Mouse (Mus musculus) hindbrain, embryonic 11.5 days (tissue): ENCODE measurements at regions not wholly inside any gene's neighbourhood (a gene's known extent, or its start where the extent isn't known, plus 50 kb on each side); places are given as distances from the start of the nearest gene placed in this dataset.

Source experiments
- ATAC-seq: fragments of 200-750 bp; cut with Nextera tagmentation; 2 replicates; pipeline ENCODE4 v1.8.0; 2017; ENCODE audit warnings: mild to moderate bottlenecking, moderate TSS enrichment, moderate library complexity; ENCODE audit not compliant: low FRiP score
- DNase-seq: peaks from one replicate; pipeline ENCODE4 v3.0.0-alpha.2; 2015; ENCODE audit warnings: low spot score
- H3K27ac ChIP-seq: fragments of 300-500 bp; sonication (generic); 2 replicates; pipeline ENCODE4 v1.5.1; 2014; ENCODE audit warnings: mild to moderate bottlenecking, low read depth, low read length
- H3K27me3 ChIP-seq: fragments of 300-500 bp; sonication (generic); 2 replicates; pipeline ENCODE4 v1.6.1; 2014; ENCODE audit warnings: mild to moderate bottlenecking, low read length, moderate library complexity, mixed read lengths; ENCODE audit not compliant: control insufficient read depth, insufficient read depth
- H3K36me3 ChIP-seq: fragments of 300-500 bp; sonication (generic); 2 replicates; pipeline ENCODE4 v1.6.1; 2014; ENCODE audit warnings: mild to moderate bottlenecking, low read length, moderate library complexity, mixed read lengths; ENCODE audit not compliant: control insufficient read depth, insufficient read depth
- H3K4me1 ChIP-seq: fragments of 300-500 bp; sonication (generic); replicated peaks from 2 replicates; pipeline ENCODE4 v1.6.1; 2014; ENCODE audit warnings: low read length, mixed read lengths; ENCODE audit not compliant: control insufficient read depth, insufficient read depth
- H3K4me2 ChIP-seq: fragments of 300-500 bp; sonication (generic); replicated peaks from 2 replicates; pipeline ENCODE4 v1.6.1; 2014; ENCODE audit warnings: mild to moderate bottlenecking, low read depth, low read length
- H3K4me3 ChIP-seq: fragments of 300-500 bp; sonication (generic); 2 replicates; pipeline ENCODE4 v1.5.1; 2014; ENCODE audit warnings: low read depth, low read length
- H3K9ac ChIP-seq: fragments of 300-500 bp; sonication (generic); 2 replicates; pipeline ENCODE4 v1.6.1; 2014; ENCODE audit warnings: low read depth, low read length
- H3K9me3 ChIP-seq: fragments of 300-500 bp; sonication (generic); 2 replicates; pipeline ENCODE4 v1.6.1; 2016; ENCODE audit warnings: low read length; ENCODE audit not compliant: control insufficient read depth
- WGBS: fragments of 180-500 bp; shearing (Covaris S2); extraction: QIAGEN DNeasy Blood & Tissue Kit; methylation state at CpG from one replicate; pipeline ENCODE4 v1.1.7; 2014; 5-methylcytosine and 5-hydroxymethylcytosine counted together

- ATAC-seq (no peak), DNase-seq (no peak)
- H3K9ac ChIP-seq: no peak overlapping the region
- no peaks in the 10 kb centered on the region for H3K27me3 ChIP-seq
- H3K9me3 ChIP-seq: no peaks in the 10 kb centered on the region
- no peak overlapping the region for H3K27ac ChIP-seq
- no peaks in the 10 kb centered on the region for H3K4me1 ChIP-seq
- H3K36me3 ChIP-seq: no peaks in the 10 kb centered on the region
- 93% methylated on average over 4 of the region's 4 CpGs for WGBS
- H3K4me3 ChIP-seq: no peak overlapping the region
- H3K4me2 ChIP-seq: no peak overlapping the region
Measured at GRCm38 (mm10) chr13:111940275-111940674, 131.5 kb upstream of the Map3k1 start.

- no peaks in the 10 kb centered on the region for H3K36me3 ChIP-seq
- no peak overlapping the region for H3K27ac ChIP-seq
- H3K9ac ChIP-seq: no peak overlapping the region
- 85% methylated on average over 6 of the region's 6 CpGs for WGBS
- no peak for ATAC-seq
- H3K4me2 ChIP-seq: no peak overlapping the region
- DNase-seq: no peak
- no peak overlapping the region for H3K4me3 ChIP-seq
- H3K4me1 ChIP-seq: no peaks in the 10 kb centered on the region
- H3K9me3 ChIP-seq: no peaks in the 10 kb centered on the region
- no peaks in the 10 kb centered on the region for H3K27me3 ChIP-seq
Measured at GRCm38 (mm10) chr13:111940796-111941513, 132.2 kb upstream of the Map3k1 start.

GRCm38 (mm10) chr13:111941946-111942345, 133.2 kb upstream of the Map3k1 start:
- Histone ChIP-seq H3K9ac (no peak overlapping the region), H3K27ac (no peak overlapping the region), H3K36me3 (no peaks in the 10 kb centered on the region), H3K27me3 (no peaks in the 10 kb centered on the region), H3K4me1 (no peaks in the 10 kb centered on the region), H3K9me3 (no peaks in the 10 kb centered on the region), H3K4me2 (no peak overlapping the region), H3K4me3 (no peak overlapping the region)
- DNase-seq (no peak), ATAC-seq (no peak)
- 87% methylated on average over 4 of the region's 4 CpGs for WGBS

DNA sequence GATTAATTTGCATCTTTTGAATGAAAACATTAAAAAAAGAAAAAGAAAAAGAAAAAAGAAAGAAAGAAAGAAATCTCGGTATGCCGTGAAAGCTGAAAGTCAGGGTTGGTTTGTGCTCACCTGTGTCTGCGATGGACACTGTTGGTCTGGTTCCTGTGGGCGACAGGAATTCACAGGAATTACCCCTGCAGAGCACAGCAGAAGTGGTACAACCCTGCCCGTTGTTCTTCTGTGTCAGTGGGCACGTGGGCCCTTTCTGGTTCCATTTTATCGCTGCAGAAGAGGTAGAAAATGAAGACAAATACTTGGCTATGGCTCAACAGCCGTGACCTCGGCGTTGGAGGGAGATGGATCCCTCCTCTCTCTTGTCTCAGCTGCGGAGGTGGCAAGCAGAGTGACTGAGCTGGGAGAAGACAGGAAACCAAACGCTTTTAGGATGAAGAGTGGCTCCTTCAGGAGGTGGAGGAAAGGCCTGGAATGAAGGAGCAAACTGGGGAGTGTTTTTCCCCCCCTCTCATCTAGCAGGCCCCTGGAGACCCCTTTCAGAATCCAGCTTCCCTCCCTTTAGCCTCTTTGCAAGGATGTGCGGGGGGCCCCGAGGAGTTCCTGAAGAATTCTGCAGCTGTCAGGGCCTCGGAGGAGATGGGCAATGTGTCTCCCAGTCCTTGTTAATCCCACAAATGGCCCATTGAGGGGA, 134.7 kb upstream of the Map3k1 start:
- ATAC-seq (no peak), DNase-seq (no peak)
- no peak overlapping the region for H3K27ac ChIP-seq
- no peaks in the 10 kb centered on the region for H3K9me3 ChIP-seq
- H3K36me3 ChIP-seq: no peaks in the 10 kb centered on the region
- 58% methylated on average over 15 of the region's 15 CpGs for WGBS
- H3K9ac ChIP-seq: no peak overlapping the region
- no peaks in the 10 kb centered on the region for H3K27me3 ChIP-seq
- H3K4me1 ChIP-seq: no peaks in the 10 kb centered on the region
- no peak overlapping the region for H3K4me2 ChIP-seq
- no peak overlapping the region for H3K4me3 ChIP-seq

- no peaks in the 10 kb centered on the region for H3K4me1 ChIP-seq
- H3K36me3 ChIP-seq: no peaks in the 10 kb centered on the region
- H3K27ac ChIP-seq: 0 out of 2 replicates have a peak overlapping the region, but pooled peaks have one; percentile 12
- DNase-seq: peak; percentile 17
- no peaks in the 10 kb centered on the region for H3K9me3 ChIP-seq
- H3K4me2 ChIP-seq: no peak overlapping the region
- WGBS: 6% methylated on average over 5 of the region's 5 CpGs
- H3K27me3 ChIP-seq: no peaks in the 10 kb centered on the region
- H3K9ac ChIP-seq: no peak overlapping the region
- ATAC-seq: no peak
- H3K4me3 ChIP-seq: no peak overlapping the region
Measured at GRCm38 (mm10) chr13:111944089-111944406, 135.3 kb upstream of the Map3k1 start.

DNA sequence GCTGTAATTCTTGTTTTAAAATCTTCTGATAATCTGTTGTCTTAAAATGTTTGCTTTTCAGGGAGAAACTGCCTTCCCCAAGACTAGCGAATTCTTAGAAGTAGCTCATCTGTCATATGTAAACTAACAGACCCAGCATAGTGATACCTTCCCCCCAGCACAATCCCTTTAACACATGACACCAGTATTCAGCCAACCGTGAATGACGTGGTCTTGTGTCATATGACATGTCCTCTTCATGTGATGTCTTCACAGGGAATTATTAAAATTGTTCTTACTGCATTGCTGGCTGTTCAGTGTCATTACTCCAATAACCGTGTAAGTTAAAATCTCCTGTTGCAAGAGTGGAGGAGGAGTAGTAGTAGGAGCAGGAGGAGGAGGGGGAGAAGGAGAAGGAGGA, 137.5 kb upstream of the Map3k1 start:
- DNase-seq: no peak
- Histone ChIP-seq H3K9ac (no peak overlapping the region), H3K27me3 (no peaks in the 10 kb centered on the region), H3K4me3 (no peak overlapping the region), H3K27ac (no peak overlapping the region), H3K9me3 (no peaks in the 10 kb centered on the region), H3K4me1 (no peaks in the 10 kb centered on the region), H3K36me3 (no peaks in the 10 kb centered on the region), H3K4me2 (no peak overlapping the region)
- 81% methylated on average over 4 of the region's 4 CpGs for WGBS
- ATAC-seq: no peak

DNA sequence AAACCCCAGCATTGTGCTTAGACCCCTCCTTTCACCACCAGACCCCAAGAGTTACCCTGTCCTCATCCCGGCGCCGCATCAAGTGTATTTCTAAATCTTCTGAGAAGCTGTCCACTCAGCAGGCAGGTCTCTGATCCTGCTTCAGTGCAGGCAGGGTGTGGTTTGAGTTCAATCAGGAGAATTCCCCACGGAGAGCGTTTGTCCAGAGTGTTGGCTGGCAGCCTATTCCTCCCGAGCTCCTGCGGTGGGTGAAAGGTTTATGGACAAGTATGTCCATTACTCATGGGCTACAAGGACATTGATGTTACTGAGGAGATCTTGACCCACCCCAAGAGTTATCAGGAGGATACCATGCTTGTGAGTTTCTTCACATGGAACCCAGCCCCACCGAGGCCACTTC, 138.0 kb upstream of the Map3k1 start:
- Histone ChIP-seq H3K4me2 (no peak overlapping the region), H3K9me3 (no peaks in the 10 kb centered on the region), H3K4me1 (no peaks in the 10 kb centered on the region), H3K36me3 (no peaks in the 10 kb centered on the region), H3K27me3 (no peaks in the 10 kb centered on the region), H3K4me3 (no peak overlapping the region), H3K27ac (no peak overlapping the region), H3K9ac (no peak overlapping the region)
- no peak for DNase-seq
- ATAC-seq: no peak
- WGBS: 90% methylated on average over 8 of the region's 8 CpGs

- Histone ChIP-seq H3K4me2 (no peak overlapping the region), H3K9me3 (no peaks in the 10 kb centered on the region), H3K4me1 (no peaks in the 10 kb centered on the region), H3K27ac (no peak overlapping the region), H3K4me3 (no peak overlapping the region), H3K36me3 (no peaks in the 10 kb centered on the region), H3K9ac (no peak overlapping the region), H3K27me3 (no peaks in the 10 kb centered on the region)
- WGBS: 82% methylated on average over 3 of the region's 3 CpGs
- no peak for DNase-seq
- ATAC-seq: no peak
Measured at GRCm38 (mm10) chr13:111948395-111948794, 139.6 kb upstream of the Map3k1 start.

GRCm38 (mm10) chr13:111950042-111950441, 141.2 kb upstream of the Map3k1 start:
- Histone ChIP-seq H3K27ac (no peak overlapping the region), H3K9me3 (no peaks in the 10 kb centered on the region), H3K36me3 (no peaks in the 10 kb centered on the region), H3K9ac (no peak overlapping the region), H3K4me1 (no peaks in the 10 kb centered on the region), H3K27me3 (no peaks in the 10 kb centered on the region), H3K4me3 (no peak overlapping the region), H3K4me2 (no peak overlapping the region)
- ATAC-seq (no peak), DNase-seq (no peak)
- WGBS: 90% methylated on average over 1 of the region's 1 CpGs
